Mouse (Mus musculus): Measurements from ENCODE around the gene Sspo.

Gene Sspo

GRCm38 (mm10) chr6:48447929-48448328, at the start of gene Sspo:
Gene Sspo, plus strand, starts transcription at chr6:48448229.
- H3K36me3 ChIP-seq (ENCODE audit: control insufficient read depth, insufficient read depth, low read length, poor library complexity, severe bottlenecking), result no peaks in the 10 kb centered on the region
- DNase-seq (ENCODE audit: low read depth, low spot score), result no peak
- H3K27me3 ChIP-seq (ENCODE audit: control insufficient read depth, insufficient read depth, low read length, poor library complexity, severe bottlenecking), result no peaks in the 10 kb centered on the region

GRCm38 (mm10) chr6:48399906-48400305, 48.1 kb upstream of the Sspo start:
- no peak for DNase-seq (ENCODE audit: low read depth, low spot score)
- H3K27me3 ChIP-seq (ENCODE audit: control insufficient read depth, insufficient read depth, low read length, poor library complexity, severe bottlenecking), result no peaks in the 10 kb centered on the region
- no peaks in the 10 kb centered on the region; the same call in 1 of the 2 replicates for H3K36me3 ChIP-seq (ENCODE audit: control insufficient read depth, insufficient read depth, low read length, poor library complexity, severe bottlenecking)

GRCm38 (mm10) chr6:48404071-48404470, 44.0 kb upstream of the Sspo start:
- Histone ChIP-seq H3K36me3 (ENCODE audit: control insufficient read depth, insufficient read depth, low read length, poor library complexity, severe bottlenecking) (peaks cover 4% of the 10 kb centered on the region; the same call in 1 of the 2 replicates), H3K27me3 (ENCODE audit: control insufficient read depth, insufficient read depth, low read length, poor library complexity, severe bottlenecking) (no peaks in the 10 kb centered on the region)
- no peak for DNase-seq (ENCODE audit: low read depth, low spot score)

- H3K36me3 ChIP-seq (ENCODE audit: control insufficient read depth, insufficient read depth, low read length, poor library complexity, severe bottlenecking), result peaks cover 4% of the 10 kb centered on the region; the same call in 1 of the 2 replicates
- H3K27me3 ChIP-seq (ENCODE audit: control insufficient read depth, insufficient read depth, low read length, poor library complexity, severe bottlenecking), result no peaks in the 10 kb centered on the region
- no peak for DNase-seq (ENCODE audit: low read depth, low spot score)
These were observed 38.2 kb upstream of the Sspo start for GRCm38 (mm10) chr6:48409726-48410343.

DNA sequence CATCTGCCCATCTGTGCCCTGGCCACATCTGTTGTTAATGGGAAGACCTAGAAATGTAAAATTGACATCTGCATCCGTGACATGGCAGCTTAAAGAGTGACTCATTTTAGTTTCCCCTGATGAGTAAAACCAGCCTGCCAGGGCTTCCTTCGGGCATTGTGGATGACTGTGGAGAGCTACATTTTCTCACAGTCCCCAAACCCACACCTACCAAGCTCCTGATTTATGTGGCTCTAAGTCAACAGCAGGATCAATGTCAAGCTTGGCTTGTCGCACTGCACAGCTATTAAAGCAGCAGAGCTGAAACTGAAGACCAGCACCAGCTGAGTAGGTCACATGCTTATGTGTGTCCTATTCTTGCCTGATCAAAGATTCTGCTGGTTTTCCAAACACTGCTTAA, 37.5 kb upstream of the Sspo start:
- Histone ChIP-seq H3K27me3 (ENCODE audit: control insufficient read depth, insufficient read depth, low read length, poor library complexity, severe bottlenecking) (no peaks in the 10 kb centered on the region), H3K36me3 (ENCODE audit: control insufficient read depth, insufficient read depth, low read length, poor library complexity, severe bottlenecking) (peaks cover 4% of the 10 kb centered on the region; the same call in 1 of the 2 replicates)
- DNase-seq (ENCODE audit: low read depth, low spot score), result no peak

- no peak for DNase-seq (ENCODE audit: low read depth, low spot score)
These were observed 36.6 kb upstream of the Sspo start for GRCm38 (mm10) chr6:48411193-48412092.

DNA sequence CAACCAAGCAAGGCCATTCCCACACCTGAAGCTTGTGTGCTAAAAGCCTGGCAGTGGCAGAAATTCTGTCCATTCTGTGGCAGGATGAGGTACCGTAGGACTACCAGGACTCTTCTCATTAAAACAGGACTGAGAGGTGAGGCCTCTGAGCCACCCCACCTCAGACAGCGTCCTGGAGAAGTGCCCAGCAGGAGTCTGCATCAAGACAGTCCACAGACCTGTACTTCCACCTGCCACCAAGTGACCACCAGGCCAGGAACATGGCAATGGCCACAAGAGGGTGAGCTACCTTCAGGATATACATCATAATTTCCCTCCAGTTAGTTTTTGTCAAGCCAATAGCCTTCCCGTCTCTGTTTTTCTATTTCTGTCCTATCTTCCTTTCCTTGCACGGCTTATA, 35.9 kb upstream of the Sspo start:
- no peak for DNase-seq (ENCODE audit: low read depth, low spot score)
- no peaks in the 10 kb centered on the region for H3K27me3 ChIP-seq (ENCODE audit: control insufficient read depth, insufficient read depth, low read length, poor library complexity, severe bottlenecking)
- peaks cover 5% of the 10 kb centered on the region; the same call in 1 of the 2 replicates for H3K36me3 ChIP-seq (ENCODE audit: control insufficient read depth, insufficient read depth, low read length, poor library complexity, severe bottlenecking)

More at GRCm38 (mm10) chr6:48411193-48412092, 36.6 kb upstream of the Sspo start:
- Histone ChIP-seq H3K36me3 (ENCODE audit: control insufficient read depth, insufficient read depth, low read length, poor library complexity, severe bottlenecking) (peaks cover 5% of the 10 kb centered on the region; the same call in 1 of the 2 replicates), H3K27me3 (ENCODE audit: control insufficient read depth, insufficient read depth, low read length, poor library complexity, severe bottlenecking) (no peaks in the 10 kb centered on the region)

DNA sequence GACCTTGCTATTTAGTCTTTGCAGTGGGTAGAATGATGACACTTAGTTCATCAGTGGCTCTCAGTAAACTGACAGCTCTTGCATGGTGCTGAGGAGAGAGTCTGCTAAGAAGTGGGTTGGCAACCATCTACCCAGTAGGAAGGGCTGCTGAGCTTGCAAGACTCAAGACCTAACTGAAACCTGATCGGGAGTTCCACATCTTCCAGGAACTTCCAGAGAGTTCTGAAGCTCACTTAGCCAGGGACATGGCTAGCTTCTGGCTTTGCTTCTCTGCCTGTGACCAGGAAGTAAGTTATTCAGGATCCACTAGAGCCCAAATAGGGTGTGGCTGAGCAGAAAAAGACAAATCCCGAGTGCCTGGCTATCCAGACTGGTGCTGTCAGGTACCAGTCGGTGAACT, 35.4 kb upstream of the Sspo start:
- no peaks in the 10 kb centered on the region for H3K27me3 ChIP-seq (ENCODE audit: control insufficient read depth, insufficient read depth, low read length, poor library complexity, severe bottlenecking)
- no peak for DNase-seq (ENCODE audit: low read depth, low spot score)
- peaks cover 5% of the 10 kb centered on the region; the same call in 1 of the 2 replicates for H3K36me3 ChIP-seq (ENCODE audit: control insufficient read depth, insufficient read depth, low read length, poor library complexity, severe bottlenecking)

GRCm38 (mm10) chr6:48413081-48413480, 34.9 kb upstream of the Sspo start:
- no peaks in the 10 kb centered on the region for H3K27me3 ChIP-seq (ENCODE audit: control insufficient read depth, insufficient read depth, low read length, poor library complexity, severe bottlenecking)
- DNase-seq (ENCODE audit: low read depth, low spot score), result no peak
- H3K36me3 ChIP-seq (ENCODE audit: control insufficient read depth, insufficient read depth, low read length, poor library complexity, severe bottlenecking), result peaks cover 5% of the 10 kb centered on the region; the same call in 1 of the 2 replicates

GRCm38 (mm10) chr6:48414886-48415285, 33.1 kb upstream of the Sspo start:
- Histone ChIP-seq H3K36me3 (ENCODE audit: control insufficient read depth, insufficient read depth, low read length, poor library complexity, severe bottlenecking) (peaks cover 3% of the 10 kb centered on the region; the same call in 1 of the 2 replicates), H3K27me3 (ENCODE audit: control insufficient read depth, insufficient read depth, low read length, poor library complexity, severe bottlenecking) (no peaks in the 10 kb centered on the region)
- no peak for DNase-seq (ENCODE audit: low read depth, low spot score)

GRCm38 (mm10) chr6:48415636-48416035, 32.4 kb upstream of the Sspo start:
- H3K36me3 ChIP-seq (ENCODE audit: control insufficient read depth, insufficient read depth, low read length, poor library complexity, severe bottlenecking), result peaks cover 3% of the 10 kb centered on the region; the same call in 1 of the 2 replicates
- DNase-seq (ENCODE audit: low read depth, low spot score), result no peak
- H3K27me3 ChIP-seq (ENCODE audit: control insufficient read depth, insufficient read depth, low read length, poor library complexity, severe bottlenecking), result no peaks in the 10 kb centered on the region

DNA sequence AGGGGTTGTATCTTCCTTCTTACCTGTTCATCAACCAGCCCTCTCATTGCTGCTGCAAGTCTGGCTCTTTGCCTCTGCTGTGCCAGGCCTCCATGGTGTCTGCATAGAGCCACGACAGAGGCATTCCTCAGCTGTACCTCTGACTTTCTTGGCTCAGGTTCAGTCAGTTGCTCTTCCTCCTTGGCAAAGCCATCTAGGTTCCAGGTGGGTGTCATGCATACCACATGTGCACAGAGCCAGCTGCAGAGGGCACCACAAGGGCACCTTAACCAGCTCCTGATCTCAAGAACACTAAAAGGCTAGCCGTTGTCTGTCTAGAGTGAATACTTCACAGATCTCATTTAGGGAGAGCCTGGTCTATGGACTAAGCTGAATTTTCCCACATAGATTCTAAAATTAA, 31.5 kb upstream of the Sspo start:
- no peaks in the 10 kb centered on the region for H3K27me3 ChIP-seq (ENCODE audit: control insufficient read depth, insufficient read depth, low read length, poor library complexity, severe bottlenecking)
- H3K36me3 ChIP-seq (ENCODE audit: control insufficient read depth, insufficient read depth, low read length, poor library complexity, severe bottlenecking), result peaks cover 3% of the 10 kb centered on the region; the same call in 1 of the 2 replicates
- DNase-seq (ENCODE audit: low read depth, low spot score), result no peak

GRCm38 (mm10) chr6:48420647-48421046, 27.4 kb upstream of the Sspo start:
- Histone ChIP-seq H3K27me3 (ENCODE audit: control insufficient read depth, insufficient read depth, low read length, poor library complexity, severe bottlenecking) (no peaks in the 10 kb centered on the region), H3K36me3 (ENCODE audit: control insufficient read depth, insufficient read depth, low read length, poor library complexity, severe bottlenecking) (peaks cover 1% of the 10 kb centered on the region; the same call in 1 of the 2 replicates)
- DNase-seq (ENCODE audit: low read depth, low spot score), result no peak

GRCm38 (mm10) chr6:48423336-48423735, 24.7 kb upstream of the Sspo start:
- DNase-seq (ENCODE audit: low read depth, low spot score), result no peak
- Histone ChIP-seq H3K36me3 (ENCODE audit: control insufficient read depth, insufficient read depth, low read length, poor library complexity, severe bottlenecking) (no peaks in the 10 kb centered on the region), H3K27me3 (ENCODE audit: control insufficient read depth, insufficient read depth, low read length, poor library complexity, severe bottlenecking) (no peaks in the 10 kb centered on the region)

- H3K36me3 ChIP-seq (ENCODE audit: control insufficient read depth, insufficient read depth, low read length, poor library complexity, severe bottlenecking), result no peaks in the 10 kb centered on the region
- DNase-seq (ENCODE audit: low read depth, low spot score), result no peak
- H3K27me3 ChIP-seq (ENCODE audit: control insufficient read depth, insufficient read depth, low read length, poor library complexity, severe bottlenecking), result no peaks in the 10 kb centered on the region
These were observed 24.0 kb upstream of the Sspo start for GRCm38 (mm10) chr6:48424074-48424473.
